Mouse (Mus musculus): ENCODE data around the gene Zfp706.

- TF ChIP-seq CTCF (IDR thresholded peaks at IDR 0.05; ENCODE audit: low read depth, low read length): no peak
- no peak for TF ChIP-seq POLR2A (IDR thresholded peaks at IDR 0.05; ENCODE audit: extremely low read depth, insufficient read depth, low read length)
Observed at GRCm38 (mm10) chr15:36968295-36968694, 39.3 kb downstream of the Zfp706 start.
